Mouse (Mus musculus): ENCODE data around the gene Cish.

DNA sequence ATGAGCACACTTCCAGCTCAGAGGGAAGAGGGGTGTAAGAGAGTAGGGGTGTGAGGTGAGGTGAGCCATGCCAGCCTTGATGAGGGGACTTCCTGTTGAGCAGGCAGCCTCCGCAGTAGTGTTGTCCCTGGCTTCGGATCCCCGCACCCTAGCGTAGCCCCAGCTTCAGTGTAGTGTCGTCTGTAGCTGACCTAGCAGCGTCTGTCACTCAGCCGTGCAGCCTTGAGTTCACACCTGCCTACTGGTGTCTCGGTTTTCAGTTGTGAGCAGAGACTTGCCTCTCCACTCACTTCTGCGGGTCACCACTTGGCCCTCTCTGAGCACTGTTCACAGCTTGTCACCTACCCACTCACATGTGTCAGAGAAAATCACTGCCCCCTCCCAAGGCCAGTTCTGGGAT is 13.3 kb downstream of the Cish start:
- TF ChIP-seq POLR2A (IDR thresholded peaks at IDR 0.05; ENCODE audit: insufficient read length, low read depth): no peak
- TF ChIP-seq MYOG (IDR thresholded peaks at IDR 0.05; ENCODE audit: control insufficient read depth in 1 of 3, insufficient read depth in 1 of 3, insufficient read length in 2 of 3, low read depth in 2 of 3): no peak
- TF ChIP-seq SRF (IDR thresholded peaks at IDR 0.05; ENCODE audit: control insufficient read depth, insufficient read length, low read depth): no peak
- no peak for TF ChIP-seq CEBPB (IDR thresholded peaks at IDR 0.05; ENCODE audit: insufficient read depth, poor library complexity, severe bottlenecking)
- no peak for TF ChIP-seq TCF3 (IDR thresholded peaks at IDR 0.05; ENCODE audit: insufficient read length, low read depth)
- TF ChIP-seq MAX (IDR thresholded peaks at IDR 0.05; ENCODE audit: low read depth): no peak
- no peak for TF ChIP-seq MYOD1 (IDR thresholded peaks at IDR 0.05; ENCODE audit: control insufficient read depth in 1 of 3, insufficient read length in 2 of 3, low read depth in 2 of 3)
- TF ChIP-seq POLR2AphosphoS2 (IDR thresholded peaks at IDR 0.05; ENCODE audit: insufficient read length, low read depth): no peak

Data from myocyte (in vitro differentiated cells).